Mouse (Mus musculus): ENCODE results near the gene Gzme. TPM values are rescaled to one million over a fixed set of nuclear protein-coding genes. Genes with fewer than 3 reads are reported as not detected.
"Not testable (repeated sequence)": the region's sequence is repeated elsewhere in the genome, so short reads cannot be mapped to it uniquely, and the experiment has no call there.

The Gzme gene
- not detected in 2 replicates for polyA plus RNA-seq (2015; fragmentation: Nextera tagmentation; extraction: Ambion mirVana)

DNA sequence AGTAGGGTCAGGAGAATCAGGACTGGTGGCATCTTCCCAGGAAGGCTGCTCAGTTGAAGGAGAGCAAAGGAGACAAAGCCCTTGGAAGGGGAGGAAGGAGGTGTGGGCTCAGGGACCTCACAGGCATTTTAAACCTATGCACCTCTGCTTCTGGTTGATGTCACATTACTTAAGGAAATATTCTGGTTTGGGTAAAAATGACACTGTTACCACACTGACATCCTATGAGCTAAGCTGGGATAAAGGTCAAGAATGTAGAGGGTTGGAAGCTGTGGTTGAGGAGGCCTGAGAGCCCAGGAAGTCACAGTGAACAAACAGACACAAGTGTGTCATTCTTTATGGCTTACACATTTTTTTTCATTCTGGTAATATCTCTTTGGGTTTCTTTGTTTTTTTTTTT is at the start of gene Gzme:
Gene Gzme, minus strand, starts transcription at position 101 of the 400 bp plus-strand sequence.
- no peak for ATAC-seq (ENCODE audit: low read depth)
- H3K36me3 ChIP-seq = no peaks in the 10 kb centered on the region
- no peaks in the 10 kb centered on the region for H3K9me3 ChIP-seq (replicated peaks)
- H3K4me3 ChIP-seq (replicated peaks) = no peak within 1 kb of the TSS
- no peaks in the 10 kb centered on the region for H3K27me3 ChIP-seq
- H3K4me1 ChIP-seq (replicated peaks) = no peaks in the 10 kb centered on the region
- no peak within 1 kb of the TSS for H3K4me2 ChIP-seq
- no peak within 1 kb of the TSS for H3K9ac ChIP-seq
- DNase-seq = no peak
- no peak within 1 kb of the TSS for H3K27ac ChIP-seq

GRCm38 (mm10) chr14:56168009-56168408 is 47.6 kb upstream of the Gzme start:
- Histone ChIP-seq H3K9ac (no peak overlapping the region), H3K27ac (no peak overlapping the region), H3K36me3 (no peaks in the 10 kb centered on the region), H3K4me2 (no peak overlapping the region), H3K27me3 (no peaks in the 10 kb centered on the region), H3K4me1 (replicated peaks) (no peaks in the 10 kb centered on the region), H3K9me3 (replicated peaks) (no peaks in the 10 kb centered on the region), H3K4me3 (replicated peaks) (no peak overlapping the region)
- no peak for ATAC-seq (ENCODE audit: low read depth)
- 48% methylated on average over 6 of the region's 6 CpGs for WGBS (ENCODE audit: insufficient replicate concordance)
- no peak for DNase-seq

- DNase-seq (no peak), ATAC-seq (ENCODE audit: low read depth) (no peak)
- no peak overlapping the region for H3K9ac ChIP-seq
- 53% methylated on average over 2 of the region's 2 CpGs for WGBS (ENCODE audit: insufficient replicate concordance)
- no peaks in the 10 kb centered on the region for H3K4me1 ChIP-seq (replicated peaks)
- H3K4me3 ChIP-seq (replicated peaks) = no peak overlapping the region
- no peak overlapping the region for H3K4me2 ChIP-seq
- no peaks in the 10 kb centered on the region for H3K27me3 ChIP-seq
- H3K27ac ChIP-seq = no peak overlapping the region
- no peaks in the 10 kb centered on the region for H3K9me3 ChIP-seq (replicated peaks)
- H3K36me3 ChIP-seq = no peaks in the 10 kb centered on the region
Measured at GRCm38 (mm10) chr14:56162109-56162508, 41.7 kb upstream of the Gzme start.

DNA sequence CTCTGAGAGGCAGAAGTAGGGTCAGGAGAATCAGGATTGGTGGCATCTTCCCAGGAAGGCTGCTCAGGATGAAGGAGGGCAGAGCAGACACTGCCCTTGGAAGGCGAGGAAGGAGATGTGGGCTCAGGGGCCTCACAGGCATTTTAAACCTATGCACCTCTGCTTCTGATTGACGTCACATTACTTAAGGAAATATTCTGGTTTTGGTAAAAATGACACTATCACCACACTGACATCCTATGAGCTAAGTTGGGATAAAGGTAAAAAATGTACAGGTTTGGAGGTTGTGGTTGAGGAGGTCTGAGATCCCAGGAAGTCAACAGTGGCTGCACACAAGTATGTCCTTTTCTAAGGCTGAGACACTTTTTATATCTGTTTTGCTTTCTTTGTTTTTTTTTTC is 39.1 kb upstream of the Gzme start, which contains the start of gene Gzmg:
Gene Gzmg, minus strand, starts transcription at position 101 of the 400 bp plus-strand sequence.
- WGBS (ENCODE audit: insufficient replicate concordance) = 42% methylated on average over 2 of the region's 2 CpGs
- not testable (repeated sequence) for H3K4me1 ChIP-seq (replicated peaks); H3K27ac ChIP-seq; H3K27me3 ChIP-seq; H3K4me3 ChIP-seq (replicated peaks); DNase-seq; ATAC-seq (ENCODE audit: low read depth); H3K9ac ChIP-seq; H3K9me3 ChIP-seq (replicated peaks); H3K36me3 ChIP-seq; H3K4me2 ChIP-seq

GRCm38 (mm10) chr14:56155340-56155739 is 34.9 kb upstream of the Gzme start:
- Histone ChIP-seq H3K4me2 (no peak overlapping the region), H3K4me3 (replicated peaks) (no peak overlapping the region), H3K36me3 (no peaks in the 10 kb centered on the region), H3K4me1 (replicated peaks) (no peaks in the 10 kb centered on the region), H3K9me3 (replicated peaks) (no peaks in the 10 kb centered on the region), H3K27me3 (no peaks in the 10 kb centered on the region), H3K9ac (no peak overlapping the region), H3K27ac (no peak overlapping the region)
- ATAC-seq (ENCODE audit: low read depth) (no peak), DNase-seq (no peak)
- 51% methylated on average over 2 of the region's 2 CpGs for WGBS (ENCODE audit: insufficient replicate concordance)

GRCm38 (mm10) chr14:56133675-56134074 is 13.2 kb upstream of the Gzme start:
- H3K4me2 ChIP-seq; H3K9me3 ChIP-seq (replicated peaks); H3K4me3 ChIP-seq (replicated peaks); H3K27ac ChIP-seq; H3K4me1 ChIP-seq (replicated peaks); ATAC-seq (ENCODE audit: low read depth); H3K27me3 ChIP-seq; DNase-seq; H3K36me3 ChIP-seq; H3K9ac ChIP-seq: not testable (repeated sequence)
- WGBS (ENCODE audit: insufficient replicate concordance) = 61% methylated on average over 1 of the region's 1 CpGs

DNA sequence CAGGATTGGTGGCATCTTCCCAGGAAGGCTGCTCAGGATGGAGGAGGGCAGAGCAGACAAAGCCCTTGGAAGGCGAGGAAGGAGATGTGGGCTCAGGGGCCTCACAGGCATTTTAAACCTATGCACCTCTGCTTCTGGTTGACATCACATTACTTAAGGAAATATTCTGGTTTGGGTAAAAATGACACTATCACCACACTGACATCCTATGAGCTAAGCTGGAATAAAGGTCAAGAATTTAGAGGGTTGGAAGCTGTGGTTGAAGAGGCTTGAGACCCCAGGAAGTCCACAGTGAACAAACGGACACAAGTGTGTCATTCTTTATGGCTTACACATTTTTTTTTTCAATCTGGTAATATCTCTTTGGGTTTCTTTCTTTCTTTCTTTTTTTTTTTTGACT is 12.1 kb upstream of the Gzme start, which contains the start of gene Gzmd:
Gene Gzmd, minus strand, starts transcription at position 101 of the 400 bp plus-strand sequence.
- not testable (repeated sequence) for H3K4me2 ChIP-seq; H3K27ac ChIP-seq; H3K4me1 ChIP-seq (replicated peaks); H3K9ac ChIP-seq; DNase-seq; H3K4me3 ChIP-seq (replicated peaks); ATAC-seq (ENCODE audit: low read depth); H3K9me3 ChIP-seq (replicated peaks); H3K27me3 ChIP-seq; H3K36me3 ChIP-seq
- WGBS (ENCODE audit: insufficient replicate concordance) = 41% methylated on average over 2 of the region's 2 CpGs

GRCm38 (mm10) chr14:56128341-56128740 is 7.9 kb upstream of the Gzme start:
- H3K4me1 ChIP-seq (replicated peaks) = no peaks in the 10 kb centered on the region
- no peaks in the 10 kb centered on the region for H3K36me3 ChIP-seq
- H3K4me2 ChIP-seq = no peak overlapping the region
- no peak overlapping the region for H3K4me3 ChIP-seq (replicated peaks)
- WGBS (ENCODE audit: insufficient replicate concordance) = 32% methylated on average over 3 of the region's 3 CpGs
- no peak overlapping the region for H3K27ac ChIP-seq
- ATAC-seq (ENCODE audit: low read depth) (no peak), DNase-seq (no peak)
- no peaks in the 10 kb centered on the region for H3K27me3 ChIP-seq
- no peak overlapping the region for H3K9ac ChIP-seq
- H3K9me3 ChIP-seq (replicated peaks) = no peaks in the 10 kb centered on the region

- DNase-seq (no peak), ATAC-seq (ENCODE audit: low read depth) (no peak)
- Histone ChIP-seq H3K9me3 (replicated peaks) (no peaks in the 10 kb centered on the region), H3K4me3 (replicated peaks) (no peak overlapping the region), H3K4me2 (no peak overlapping the region), H3K4me1 (replicated peaks) (no peaks in the 10 kb centered on the region), H3K27ac (no peak overlapping the region), H3K36me3 (no peaks in the 10 kb centered on the region), H3K9ac (no peak overlapping the region), H3K27me3 (no peaks in the 10 kb centered on the region)
- WGBS (ENCODE audit: insufficient replicate concordance) = 56% methylated on average over 3 of the region's 3 CpGs
Measured at GRCm38 (mm10) chr14:56123516-56123915, 3.1 kb upstream of the Gzme start.

- 75% methylated on average over 33 of the region's 33 CpGs for WGBS (ENCODE audit: insufficient replicate concordance)
- not testable (repeated sequence) for ATAC-seq (ENCODE audit: low read depth); H3K4me1 ChIP-seq (replicated peaks); H3K4me2 ChIP-seq; H3K4me3 ChIP-seq (replicated peaks); H3K9ac ChIP-seq; H3K9me3 ChIP-seq (replicated peaks); H3K27me3 ChIP-seq; H3K27ac ChIP-seq; H3K36me3 ChIP-seq; DNase-seq
Measured at GRCm38 (mm10) chr14:56115531-56116310, 4.7 kb downstream of the Gzme start.

DNA sequence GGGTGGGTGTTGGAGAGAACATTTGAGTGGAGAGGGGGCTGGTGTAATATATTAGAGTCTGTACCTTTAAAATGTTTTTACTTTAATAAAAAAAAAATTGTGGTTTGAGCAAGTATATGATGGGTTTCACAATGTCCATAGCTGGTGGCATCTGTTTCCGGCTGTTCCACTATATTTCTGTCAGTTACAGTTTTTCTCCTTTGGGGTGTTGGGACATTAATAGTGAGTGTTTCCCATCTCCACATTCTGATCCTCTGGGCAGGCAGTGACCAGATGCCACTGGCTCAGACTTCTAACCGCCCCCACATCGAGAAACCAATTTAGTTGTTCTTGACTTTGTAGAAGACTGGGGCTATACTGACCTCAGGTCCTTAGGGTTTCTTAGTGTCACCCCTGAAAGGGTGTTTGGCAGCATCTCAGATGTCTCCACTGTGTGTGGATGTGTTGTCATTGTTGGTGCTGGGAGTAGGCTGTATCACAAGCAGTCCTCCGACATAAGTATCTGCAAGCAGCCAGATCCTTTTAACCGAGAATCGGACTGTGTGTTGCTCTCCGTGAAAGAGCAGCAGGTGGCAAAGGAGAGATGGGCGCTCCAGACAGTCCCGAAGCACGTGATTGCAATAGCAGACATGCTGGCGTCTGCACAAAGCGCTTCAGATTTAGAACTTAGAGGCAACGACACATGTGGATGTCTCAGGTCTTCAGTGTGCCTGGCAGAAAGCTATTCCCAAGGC is 14.8 kb downstream of the Gzme start:
- no peaks in the 10 kb centered on the region for H3K27me3 ChIP-seq
- H3K36me3 ChIP-seq = no peaks in the 10 kb centered on the region
- H3K9ac ChIP-seq = no peak overlapping the region
- no peak overlapping the region for H3K4me3 ChIP-seq (replicated peaks)
- ATAC-seq (ENCODE audit: low read depth) (no peak), DNase-seq (no peak)
- no peaks in the 10 kb centered on the region for H3K4me1 ChIP-seq (replicated peaks)
- 68% methylated on average over 13 of the region's 13 CpGs for WGBS (ENCODE audit: insufficient replicate concordance)
- H3K4me2 ChIP-seq = no peak overlapping the region
- H3K9me3 ChIP-seq (replicated peaks) = no peaks in the 10 kb centered on the region
- H3K27ac ChIP-seq = no peak overlapping the region
